Mouse (Mus musculus): ENCODE measurements around the gene Mrps30.

Mrps30 gene

DNA sequence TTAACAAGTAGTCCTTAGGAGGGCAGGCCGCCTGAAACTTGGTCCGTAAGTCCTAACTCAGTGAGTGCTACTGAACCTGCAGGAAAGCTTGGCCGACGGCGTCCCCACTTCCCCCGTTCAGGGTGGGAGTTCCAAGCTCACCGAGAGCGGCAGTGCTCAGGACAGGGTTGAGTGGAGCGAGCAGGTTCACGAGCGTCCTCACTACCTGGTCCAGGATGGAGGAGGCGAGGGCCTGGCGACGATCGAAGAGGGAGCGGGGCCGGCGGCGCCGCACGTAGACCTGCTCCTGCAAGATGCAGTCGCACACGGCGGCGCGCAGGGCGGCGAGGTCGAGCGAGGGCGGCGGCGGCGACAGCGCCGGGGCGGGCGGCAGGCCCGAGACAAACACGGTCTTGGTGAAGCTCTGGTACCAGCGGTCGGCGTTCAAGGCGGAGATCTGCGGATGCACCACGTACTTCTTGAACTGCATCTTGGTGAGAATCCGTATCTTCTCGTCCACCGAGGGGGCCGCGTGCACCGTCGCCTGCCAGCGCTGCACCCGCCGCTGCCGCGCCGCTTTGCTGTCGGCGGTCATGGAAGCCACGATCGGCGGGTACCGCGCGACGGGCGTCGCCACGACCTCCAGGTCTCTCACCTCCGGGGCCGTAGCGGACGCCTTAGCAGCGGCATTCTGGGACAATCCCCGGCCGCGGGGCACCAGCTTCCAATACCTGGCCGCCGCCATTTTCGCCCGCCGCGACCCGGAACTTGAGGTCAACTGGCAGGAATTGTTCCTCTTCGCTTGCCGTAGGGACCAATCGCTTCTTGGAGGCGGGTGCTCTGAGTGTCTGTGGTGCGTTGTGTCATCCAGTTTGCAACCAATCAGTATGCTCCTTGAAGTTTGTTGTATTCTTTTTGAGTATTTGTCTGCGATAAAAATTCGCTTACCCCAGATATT is at the start of gene Mrps30, which contains the start of gene B430218F22Rik:
Mrps30 (minus strand) TSS at position 742 of the 937 bp plus-strand sequence.
B430218F22Rik (plus strand) TSS at position 120 of the 937 bp plus-strand sequence.
- WGBS = under 1% methylated on average over 93 of the region's 93 CpGs

DNA sequence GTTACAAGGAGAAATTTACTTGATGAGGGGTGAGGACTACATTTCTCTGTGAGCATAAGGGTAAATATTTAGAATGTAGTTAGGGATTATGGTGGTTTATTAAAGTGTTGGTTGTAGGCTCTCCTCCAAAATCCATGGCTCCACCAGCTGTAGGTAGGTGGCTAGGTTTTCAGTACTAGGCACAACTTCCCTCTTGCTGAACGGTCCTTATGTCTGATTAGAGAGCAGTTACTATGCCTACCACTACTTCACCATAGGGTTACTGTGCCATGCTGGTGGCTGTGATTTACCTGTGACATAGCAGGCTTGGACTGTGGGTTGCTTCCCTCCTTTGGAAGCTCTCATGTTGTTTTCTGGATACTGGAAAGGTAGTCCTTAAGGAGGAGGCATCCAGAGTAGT is 33.8 kb upstream of the Mrps30 start:
- WGBS = 77% methylated on average over 1 of the region's 1 CpGs

DNA sequence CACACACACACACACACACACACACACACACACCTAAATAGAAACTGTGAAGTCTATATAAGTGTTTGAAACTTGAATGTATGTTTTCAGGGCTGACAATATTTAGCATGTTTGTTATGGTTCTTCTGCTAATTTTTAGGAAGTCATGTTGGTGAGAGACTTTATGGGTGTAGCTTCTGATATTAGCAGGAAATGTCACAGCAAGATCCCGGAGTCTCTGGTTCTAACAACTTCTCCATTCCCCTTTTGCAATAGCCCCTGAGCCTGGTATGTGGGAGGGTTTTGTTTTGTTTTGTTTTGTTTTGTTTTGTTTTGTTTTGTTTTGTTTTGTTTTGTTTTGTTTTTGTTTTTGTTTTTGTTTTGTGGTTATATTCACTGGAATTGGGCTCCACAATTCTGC is 33.4 kb upstream of the Mrps30 start:
- 68% methylated on average over 1 of the region's 1 CpGs for whole genome bisulfite sequencing

DNA sequence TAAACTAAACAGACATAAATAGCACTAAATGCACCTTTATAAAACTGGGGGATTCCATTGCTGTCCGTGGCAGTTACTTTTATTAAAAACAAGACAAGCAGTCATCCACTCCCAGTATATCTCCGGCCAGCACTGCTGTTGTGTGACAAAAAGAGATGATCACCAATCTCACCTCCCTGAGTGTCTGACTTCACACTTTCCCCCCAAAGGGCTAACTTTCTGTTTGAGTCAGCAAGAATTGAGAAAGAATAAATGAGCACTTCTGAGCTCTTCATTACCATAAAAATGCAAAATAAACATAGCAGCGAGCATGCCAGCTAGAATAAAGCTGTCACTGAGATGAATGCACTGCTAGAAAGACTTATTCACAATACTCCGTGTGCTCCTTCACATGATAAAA is 31.1 kb upstream of the Mrps30 start:
- WGBS = 41% methylated on average over 4 of the region's 4 CpGs

DNA sequence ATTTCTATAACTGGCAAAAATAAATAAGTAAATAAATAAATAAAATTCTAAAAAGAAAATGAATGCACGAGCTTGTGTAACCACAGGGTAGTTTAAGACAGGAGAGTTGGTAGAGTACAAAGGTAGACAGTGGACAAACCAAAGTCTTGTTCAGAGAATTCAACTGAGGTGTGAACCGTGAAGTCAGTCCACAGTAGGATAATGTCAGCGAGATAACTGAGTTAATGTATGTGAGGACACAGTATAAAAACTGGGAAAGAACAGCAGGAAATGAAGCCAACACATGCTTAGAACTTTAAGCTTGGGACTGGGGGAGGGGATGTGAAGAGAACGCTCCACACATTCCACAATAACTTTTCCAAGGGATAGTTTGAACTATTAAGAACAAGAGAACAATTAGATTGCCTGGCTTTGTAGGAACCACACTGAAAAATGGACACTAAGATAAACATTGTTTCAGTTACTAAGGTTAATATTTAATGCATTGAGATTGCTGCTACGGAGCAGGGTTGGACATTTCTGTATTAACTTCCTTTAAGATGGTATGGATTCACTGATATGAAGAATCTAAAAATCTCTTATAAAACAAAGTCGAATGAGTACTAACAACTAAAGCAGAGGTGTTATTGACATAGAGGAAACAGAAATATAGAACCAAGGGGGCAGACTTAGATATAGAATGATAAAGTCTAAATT is 24.4 kb upstream of the Mrps30 start:
- 83% methylated on average over 6 of the region's 6 CpGs for WGBS

DNA sequence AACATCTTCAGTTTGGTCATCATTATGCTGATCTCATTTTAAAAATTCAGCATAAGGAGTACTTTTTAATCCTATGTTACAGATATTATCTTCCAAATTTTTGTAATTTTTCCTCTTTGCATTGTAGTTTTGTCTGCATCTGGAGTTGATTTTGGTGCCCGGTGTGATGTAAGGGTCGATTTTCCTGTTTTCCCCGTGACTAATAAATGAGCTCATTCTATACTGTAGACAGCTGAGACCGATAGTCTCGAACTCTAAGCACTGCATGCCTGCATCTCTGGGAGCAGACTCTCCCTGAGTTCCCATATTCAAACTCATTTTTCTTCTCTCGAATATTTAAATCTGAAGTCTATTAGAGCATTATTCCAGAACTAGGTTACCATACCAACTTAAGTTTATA is 13.3 kb upstream of the Mrps30 start:
- WGBS = 74% methylated on average over 6 of the region's 6 CpGs

DNA sequence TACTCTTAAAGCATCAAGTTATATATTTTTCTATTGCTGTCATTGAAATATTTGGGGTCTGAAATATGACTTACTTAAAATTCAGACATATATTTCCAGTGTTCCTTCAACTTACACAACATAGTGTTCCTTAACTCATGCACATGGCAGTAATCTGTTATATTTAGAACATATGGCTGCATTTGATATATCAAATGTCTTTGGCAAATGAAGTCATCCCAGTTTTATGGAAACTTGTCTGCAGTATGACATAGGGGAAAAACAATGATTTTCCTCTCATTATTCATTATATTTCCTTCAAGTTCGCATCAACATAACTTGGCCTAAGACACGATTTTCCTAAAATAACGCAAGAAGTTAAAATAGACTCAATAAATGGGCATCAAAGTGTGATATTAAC is 8.8 kb upstream of the Mrps30 start:
- WGBS = 78% methylated on average over 3 of the region's 3 CpGs

DNA sequence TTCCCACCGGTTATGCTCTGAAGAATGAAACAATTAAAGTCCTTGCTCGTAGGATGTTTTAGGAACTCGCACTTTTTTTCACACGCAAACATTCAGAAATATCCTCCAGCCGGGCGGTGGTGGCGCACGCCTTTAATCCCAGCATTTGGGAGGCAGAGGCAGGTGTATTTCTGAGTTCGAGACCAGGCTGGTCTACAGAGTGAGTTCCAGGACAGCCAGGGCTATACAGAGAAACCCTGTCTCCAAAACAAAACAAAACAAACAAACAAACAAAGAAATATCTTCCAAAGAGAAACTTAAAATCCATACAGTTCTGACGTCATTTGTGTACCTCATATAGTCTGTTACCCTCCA is 373 bp upstream of the Mrps30 start:
- WGBS = 8% methylated on average over 10 of the region's 10 CpGs

DNA sequence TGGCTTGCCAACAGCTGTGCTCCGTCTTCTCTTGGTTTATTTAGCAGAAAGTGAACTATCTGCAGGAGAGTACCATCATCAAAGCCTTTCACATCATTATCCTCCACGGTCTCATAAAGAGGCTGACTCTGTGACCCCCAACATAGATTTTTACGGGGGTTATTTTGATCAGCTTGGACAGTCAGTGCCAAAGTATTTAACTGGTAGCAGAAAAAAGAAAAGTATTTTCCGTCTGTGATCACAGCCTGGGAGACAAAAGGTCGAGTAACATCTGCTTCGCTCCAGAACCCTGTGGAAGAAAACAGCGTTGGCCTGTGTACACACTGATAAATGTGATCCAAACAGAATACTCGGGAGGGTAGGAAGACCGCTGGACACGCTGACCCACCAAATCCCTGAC is 6.7 kb downstream of the Mrps30 start:
- 74% methylated on average over 10 of the region's 10 CpGs for WGBS

DNA sequence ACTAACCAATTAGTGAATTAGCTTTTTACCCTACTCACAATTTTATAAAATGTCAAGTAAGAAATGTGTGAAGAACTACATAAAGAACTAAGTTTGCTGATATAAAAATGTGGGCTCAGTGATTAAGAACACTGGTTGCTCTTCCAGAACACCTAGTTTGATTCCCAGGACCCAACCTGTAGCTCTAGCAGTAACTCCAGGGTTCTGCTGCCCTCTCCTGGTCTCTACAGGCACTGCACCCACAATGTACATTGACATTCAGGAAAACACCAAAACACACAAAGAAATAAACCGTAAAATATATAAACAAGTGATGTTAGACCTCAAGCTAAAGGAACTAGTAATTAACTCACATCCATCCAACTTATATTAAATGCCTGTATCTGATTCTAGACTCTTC is 7.9 kb downstream of the Mrps30 start:
- WGBS = 54% methylated on average over 1 of the region's 1 CpGs

DNA sequence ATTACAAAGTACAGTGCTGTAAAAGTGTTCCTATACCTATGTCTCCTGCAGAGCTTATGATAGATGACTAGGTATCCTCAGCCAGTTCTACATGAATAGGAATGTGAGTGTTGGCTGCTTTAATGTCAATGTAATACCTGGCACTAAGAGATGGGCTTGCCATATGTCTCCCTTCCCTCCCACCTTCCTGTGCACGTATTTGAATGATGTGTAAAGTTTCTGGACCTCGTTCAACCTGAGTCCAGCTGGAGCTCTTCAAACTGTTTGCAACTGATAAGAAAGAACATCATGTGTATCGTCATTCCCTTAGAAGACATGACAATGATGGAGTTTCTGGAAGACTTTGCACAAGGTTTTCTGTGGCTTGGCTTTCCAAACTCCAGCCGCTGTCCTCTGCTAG is 14.2 kb downstream of the Mrps30 start:
- WGBS = 63% methylated on average over 4 of the region's 4 CpGs

DNA sequence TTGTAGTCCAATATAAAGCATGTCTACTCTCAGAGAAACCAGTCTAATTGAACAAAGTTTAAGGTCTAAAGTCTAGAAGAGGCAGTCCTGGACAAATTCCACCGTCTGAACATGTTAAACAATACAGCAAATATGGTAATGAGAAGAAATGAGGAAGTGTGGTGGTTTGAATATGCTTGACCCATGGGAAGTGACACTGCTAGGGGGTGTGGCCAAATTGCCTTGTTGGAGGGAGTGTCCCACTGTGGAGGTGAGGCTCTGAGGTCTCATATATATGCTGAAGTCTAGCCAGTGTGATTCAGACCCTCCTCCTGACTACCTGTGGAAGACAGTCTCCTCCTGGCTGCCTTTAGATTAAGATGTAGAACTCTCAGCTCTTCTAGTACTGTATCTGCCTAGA is 21.3 kb downstream of the Mrps30 start:
- 81% methylated on average over 1 of the region's 1 CpGs for WGBS

DNA sequence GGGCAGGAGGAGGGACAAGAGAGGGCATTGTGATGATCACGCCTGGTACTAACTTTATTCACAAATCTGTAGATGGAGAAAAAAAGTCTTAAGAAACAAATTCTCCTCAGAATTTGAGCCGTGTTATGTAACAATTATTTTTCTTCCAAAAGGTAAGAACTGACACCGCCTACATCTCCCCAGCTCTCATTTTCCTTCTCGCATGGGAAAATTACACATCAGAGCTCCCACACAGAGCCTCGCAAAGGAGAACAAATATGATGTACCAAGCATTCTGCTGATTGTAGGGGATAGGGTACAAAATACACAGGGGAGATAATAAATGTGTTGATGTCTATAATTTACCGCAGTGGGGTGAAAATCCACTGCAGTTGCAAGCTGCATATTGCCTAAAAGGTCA is 23.7 kb downstream of the Mrps30 start:
- 55% methylated on average over 6 of the region's 6 CpGs for WGBS

DNA sequence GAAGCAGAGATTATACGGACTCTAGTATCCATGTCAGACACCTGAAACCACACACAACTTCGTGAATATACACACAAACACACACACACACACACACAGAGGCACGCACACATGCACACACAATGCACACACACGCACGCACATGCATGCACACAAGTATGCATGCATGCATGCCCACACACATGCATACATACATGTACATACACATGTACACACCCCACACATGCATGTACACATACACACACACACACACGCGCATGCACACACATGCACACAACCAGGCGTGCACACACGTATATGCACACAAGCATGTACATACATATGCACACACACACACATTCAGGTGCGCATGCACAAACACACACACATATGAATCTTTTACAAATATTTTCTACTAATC is 36.2 kb downstream of the Mrps30 start:
- WGBS = 88% methylated on average over 10 of the region's 10 CpGs

DNA sequence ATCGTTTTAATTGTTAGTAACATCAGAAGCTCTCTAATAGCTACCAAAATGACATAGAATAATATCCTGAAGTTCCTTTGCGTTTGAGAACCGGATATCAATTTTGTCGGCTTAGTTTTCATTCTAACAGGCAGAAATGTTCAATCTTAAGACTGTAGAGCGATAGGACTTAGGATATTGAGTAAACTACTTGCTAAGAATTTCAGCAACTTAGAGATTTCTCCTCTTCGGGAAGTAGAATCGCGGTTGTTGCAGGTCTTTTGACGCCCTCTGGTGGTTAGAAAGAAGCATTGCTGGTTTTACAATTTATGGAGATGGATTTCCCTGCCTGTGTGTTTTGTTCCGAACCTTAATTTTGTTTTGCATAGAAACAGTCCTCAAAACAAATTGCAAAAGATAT is 36.8 kb downstream of the Mrps30 start:
- WGBS = 15% methylated on average over 10 of the region's 10 CpGs
